Mouse (Mus musculus) left cerebral cortex, adult 2 months (tissue): Measurements from ENCODE around the gene Cwc22. TPM values are rescaled to one million over a fixed set of nuclear protein-coding genes. Genes with fewer than 3 reads are reported as not detected.
A peak's percentile ranks its signal among the peaks of the same experiment; 100 is the strongest.

Experiments
- DNase-seq, 2 experiments: peaks; one replicate each; pipeline ENCODE4 v3.0.0; 2021 to 2022; ENCODE audit warnings: low spot score in 2 of 2, mixed read lengths in 1 of 2; ENCODE audit errors: extremely low spot score in 1 of 2
- H3K27ac ChIP-seq: fragments of 200-600 bp; 2 replicates; pipeline ENCODE4 v1.8.1; 2022
- H3K4me3 ChIP-seq: fragments of 200-600 bp; 2 replicates; pipeline ENCODE4 v1.8.1; 2022
- CTCF ChIP-seq: fragments of 200-600 bp; IDR thresholded peaks from 2 replicates; pipeline ENCODE4 v1.8.1; 2022; ENCODE audit warnings: antibody characterized with exemption, mild to moderate bottlenecking, moderate library complexity
- intact Hi-C: fragments of 180-260 bp; cut with DNase I; formaldehyde crosslinking; loops from one replicate; pipeline ENCODE4 v1.15.1; 2025
- total RNA-seq, 2 experiments: library from RNA; stranded (reverse); gene quantifications; 2 replicates each; pipeline ENCODE4 v1.2.3; 2021

The Cwc22 gene
- total RNA-seq, 2 experiments from 2014 or later = 27.4 to 29.1 TPM

DNA sequence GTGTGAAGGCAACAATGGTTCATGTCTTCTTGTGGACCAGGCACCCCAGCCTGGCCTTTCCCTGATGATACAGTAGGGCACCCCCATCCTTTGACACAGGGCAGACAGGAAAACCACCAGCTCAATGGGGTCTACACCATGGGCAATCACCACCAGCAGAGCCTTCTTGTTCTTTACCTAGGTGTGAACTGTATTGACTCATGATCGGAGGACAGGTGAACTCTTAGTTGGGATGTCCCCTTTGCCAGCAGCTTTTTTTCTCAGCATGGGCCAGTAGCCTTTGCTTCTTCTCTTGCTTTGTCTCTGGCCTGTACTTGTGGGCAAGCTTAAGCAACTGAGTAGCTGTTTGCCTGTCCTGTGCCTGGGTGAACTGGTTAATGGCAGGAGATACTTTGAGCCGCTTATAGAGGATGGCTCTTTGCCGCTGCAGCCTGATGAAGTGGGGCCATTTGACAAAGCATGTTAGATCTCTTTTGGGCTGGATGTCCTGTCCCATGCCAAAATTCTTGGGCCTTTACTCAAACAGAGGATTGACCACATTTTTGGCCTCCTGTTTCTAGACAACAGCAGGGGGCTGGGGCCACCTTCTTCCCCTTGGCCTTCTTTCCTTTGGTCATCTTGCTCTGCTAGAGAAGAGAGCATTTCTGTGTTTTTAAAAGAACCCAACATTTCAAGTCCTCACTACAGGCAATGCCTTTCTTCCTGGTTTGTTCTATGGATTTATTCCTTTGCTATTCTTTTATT, 16.4 kb upstream of the Cwc22 start:
- no peak overlapping the region for H3K4me3 ChIP-seq
- no peak for TF ChIP-seq CTCF
- H3K27ac ChIP-seq = no peak overlapping the region
- DNase-seq = no peak
- intact Hi-C loops = no loop called here

DNA sequence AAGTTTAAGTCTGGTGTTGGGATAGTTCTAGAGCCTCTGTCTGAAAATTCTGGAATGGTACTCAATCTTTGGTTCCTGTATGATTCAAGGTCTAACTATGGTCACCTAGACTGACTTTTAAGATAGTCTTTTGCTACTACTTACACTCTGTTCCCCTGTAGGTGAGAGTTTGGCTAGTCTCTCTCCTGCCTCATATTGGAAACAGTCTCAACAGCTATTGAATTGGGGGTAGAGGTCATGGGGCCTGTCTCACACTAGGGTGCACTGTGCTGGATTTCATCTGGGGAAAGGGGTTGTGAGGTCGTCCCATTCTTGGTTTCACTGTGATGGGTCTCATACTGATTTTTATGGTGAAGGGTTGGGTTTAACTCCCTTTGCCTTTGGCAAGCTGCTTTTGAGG, 15.1 kb upstream of the Cwc22 start:
- DNase-seq = no peak
- intact Hi-C loops = no loop called here
- TF ChIP-seq CTCF = no peak
- Histone ChIP-seq H3K4me3 (no peak overlapping the region), H3K27ac (no peak overlapping the region)

DNA sequence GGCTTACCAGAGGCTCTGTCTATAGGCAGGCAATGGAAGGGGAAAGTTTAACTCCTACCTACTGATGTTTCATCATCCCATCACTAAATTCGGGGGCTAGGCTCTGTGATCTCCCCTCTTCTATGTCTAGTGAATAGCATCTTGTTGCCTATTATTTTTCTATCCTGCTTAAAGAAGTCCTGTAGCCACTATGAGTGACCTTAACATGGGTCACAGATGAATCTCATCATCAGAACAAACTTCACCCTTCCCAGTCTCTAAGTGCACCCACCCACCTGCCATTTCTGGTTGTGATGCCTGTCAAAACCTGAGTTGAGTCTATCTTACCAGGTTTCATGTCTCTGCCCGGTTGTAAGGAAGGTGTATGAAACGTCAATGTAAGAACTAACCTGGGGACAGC, 14.5 kb upstream of the Cwc22 start:
- DNase-seq = no peak
- TF ChIP-seq CTCF = no peak
- Histone ChIP-seq H3K4me3 (no peak overlapping the region), H3K27ac (no peak overlapping the region)
- intact Hi-C loops = no loop called here

DNA sequence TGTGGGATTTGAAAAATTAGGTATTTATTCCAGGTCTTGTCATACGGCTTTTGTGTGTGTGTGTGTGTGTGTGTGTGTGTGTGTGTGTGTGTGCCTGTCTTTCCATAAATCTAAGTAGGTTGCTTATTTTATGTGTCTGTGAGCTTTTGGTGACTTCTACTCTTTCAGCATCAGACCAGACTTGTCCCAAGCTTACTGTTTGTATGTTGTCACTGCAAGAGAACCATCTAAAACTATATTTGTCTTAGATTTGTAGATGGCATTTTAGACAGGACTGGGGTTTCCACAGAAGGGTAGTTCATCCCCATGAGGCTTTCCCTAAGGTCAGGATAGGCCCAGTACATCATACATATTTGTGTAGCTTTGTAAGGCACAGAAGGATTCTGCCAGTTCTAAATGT, 13.2 kb upstream of the Cwc22 start:
- H3K4me3 ChIP-seq = no peak overlapping the region
- DNase-seq = no peak
- H3K27ac ChIP-seq = no peak overlapping the region
- intact Hi-C loops = no loop called here
- no peak for TF ChIP-seq CTCF

DNA sequence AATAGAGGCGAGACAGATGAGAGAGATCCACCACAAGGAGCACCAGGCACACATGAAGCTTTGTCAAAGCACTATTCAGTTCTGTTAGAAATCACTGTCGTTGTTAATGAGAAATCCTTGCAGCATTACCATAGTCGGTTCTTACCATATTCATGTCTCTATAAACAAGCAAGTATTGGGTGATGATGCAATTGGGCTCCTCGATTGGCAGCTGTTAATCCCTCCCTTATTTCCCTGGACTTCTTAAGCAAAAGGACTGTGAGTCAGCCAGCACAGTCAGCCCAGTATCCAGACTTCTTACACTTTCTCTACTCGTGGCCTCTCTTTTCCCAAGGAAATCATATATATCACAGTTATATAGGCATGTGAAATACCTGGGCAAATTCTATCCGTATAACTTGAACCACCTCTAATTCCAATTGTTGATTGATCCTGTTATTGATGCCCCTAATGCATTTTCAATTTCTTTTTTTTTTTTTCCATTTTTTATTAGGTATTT, 5.3 kb upstream of the Cwc22 start:
- intact Hi-C loops = no loop called here
- no peak for DNase-seq
- H3K27ac ChIP-seq = no peak overlapping the region
- no peak overlapping the region for H3K4me3 ChIP-seq
- TF ChIP-seq CTCF = no peak

DNA sequence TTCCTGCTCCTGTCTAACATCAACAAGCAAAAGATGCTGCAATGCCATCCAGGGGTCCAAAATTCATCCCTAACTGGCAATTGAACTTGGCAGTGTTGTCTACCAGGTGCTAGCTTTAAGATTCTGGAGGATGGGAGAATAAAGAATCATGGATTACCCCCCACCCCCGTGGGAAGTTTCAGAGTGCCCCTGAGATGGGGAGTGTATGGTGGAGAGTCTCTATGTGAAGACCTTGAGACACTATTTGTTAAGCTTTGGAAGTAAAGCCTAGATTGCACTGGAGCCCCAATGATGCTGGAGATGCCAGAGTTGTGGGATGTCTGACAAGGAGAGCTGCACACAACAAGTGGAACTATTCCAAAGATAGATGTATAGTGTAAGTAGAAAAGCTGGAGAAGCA, 3.9 kb upstream of the Cwc22 start:
- DNase-seq = no peak
- TF ChIP-seq CTCF = no peak
- intact Hi-C loops = no loop called here
- Histone ChIP-seq H3K27ac (no peak overlapping the region), H3K4me3 (no peak overlapping the region)

DNA sequence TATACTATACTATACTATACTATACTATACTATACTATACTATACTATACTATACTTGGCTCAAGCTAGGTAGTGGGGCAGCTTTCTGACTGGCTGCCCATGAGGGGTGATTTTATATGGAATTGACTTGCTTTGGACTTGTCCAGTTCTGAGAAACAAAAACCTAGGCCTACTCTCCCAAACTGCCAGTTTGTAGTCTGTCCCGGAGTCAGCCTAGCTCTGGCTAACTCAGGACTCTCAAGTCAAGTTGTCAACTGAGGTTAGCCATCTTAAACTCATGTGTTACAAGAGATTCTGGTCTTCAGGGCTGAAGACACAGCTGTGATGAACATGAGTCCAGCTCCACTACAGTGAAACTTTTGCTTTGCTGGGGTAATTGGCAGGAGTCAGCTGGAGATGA, 3.3 kb upstream of the Cwc22 start:
- intact Hi-C loops = loop anchor here (5.0 kb wide), 1 partner anchor 73 kb away; no protein-coding TSS in a partner anchor
- Histone ChIP-seq H3K27ac (no peak overlapping the region), H3K4me3 (no peak overlapping the region)
- TF ChIP-seq CTCF = no peak
- DNase-seq = no peak

DNA sequence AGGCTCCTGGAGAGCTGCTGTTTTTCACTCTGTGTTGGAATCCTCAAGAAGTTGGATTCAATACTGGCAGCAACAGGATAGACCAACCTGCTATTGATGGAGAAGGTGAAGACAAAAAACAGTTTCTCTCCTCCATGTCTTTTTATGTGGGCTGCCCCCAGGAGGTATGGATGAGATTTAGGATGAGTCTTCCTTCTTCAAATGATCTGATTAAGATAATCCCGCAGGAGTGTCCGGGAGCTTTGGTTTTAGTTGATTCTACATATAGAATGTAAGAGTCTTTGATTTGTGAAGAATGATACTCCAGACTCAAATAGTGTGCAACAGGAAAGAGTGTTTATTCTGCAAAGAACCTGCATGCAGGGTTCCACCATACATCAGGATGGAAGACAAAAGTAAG, 2.7 kb upstream of the Cwc22 start:
- no peak for TF ChIP-seq CTCF
- intact Hi-C loops = loop anchor here (5.0 kb wide), 1 partner anchor 73 kb away; no protein-coding TSS in a partner anchor
- DNase-seq = no peak
- Histone ChIP-seq H3K4me3 (no peak overlapping the region), H3K27ac (no peak overlapping the region)

DNA sequence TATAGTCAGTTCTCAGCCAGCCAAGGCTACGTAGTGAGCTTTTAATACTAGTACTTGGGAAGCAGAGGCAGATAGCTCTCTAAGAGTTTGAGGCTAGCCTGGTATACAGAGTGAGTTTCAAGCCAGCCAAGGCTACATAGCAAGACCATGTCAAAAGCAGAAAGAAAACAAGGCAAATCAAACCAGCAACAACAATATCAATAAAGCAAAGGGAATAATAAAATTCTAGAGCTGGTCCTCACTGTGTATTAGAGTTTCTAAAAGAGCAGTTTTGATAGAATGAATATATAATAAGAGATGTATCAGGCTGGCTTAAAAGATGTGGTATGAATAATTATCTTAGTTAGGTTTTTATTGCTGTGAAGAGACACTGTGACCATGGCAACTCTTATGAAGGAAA, 2.0 kb upstream of the Cwc22 start:
- DNase-seq = no peak
- intact Hi-C loops = loop anchor here (5.0 kb wide), 1 partner anchor 74 kb away; no protein-coding TSS in a partner anchor
- no peak for TF ChIP-seq CTCF
- no peak overlapping the region for H3K27ac ChIP-seq
- H3K4me3 ChIP-seq = no peak overlapping the region

DNA sequence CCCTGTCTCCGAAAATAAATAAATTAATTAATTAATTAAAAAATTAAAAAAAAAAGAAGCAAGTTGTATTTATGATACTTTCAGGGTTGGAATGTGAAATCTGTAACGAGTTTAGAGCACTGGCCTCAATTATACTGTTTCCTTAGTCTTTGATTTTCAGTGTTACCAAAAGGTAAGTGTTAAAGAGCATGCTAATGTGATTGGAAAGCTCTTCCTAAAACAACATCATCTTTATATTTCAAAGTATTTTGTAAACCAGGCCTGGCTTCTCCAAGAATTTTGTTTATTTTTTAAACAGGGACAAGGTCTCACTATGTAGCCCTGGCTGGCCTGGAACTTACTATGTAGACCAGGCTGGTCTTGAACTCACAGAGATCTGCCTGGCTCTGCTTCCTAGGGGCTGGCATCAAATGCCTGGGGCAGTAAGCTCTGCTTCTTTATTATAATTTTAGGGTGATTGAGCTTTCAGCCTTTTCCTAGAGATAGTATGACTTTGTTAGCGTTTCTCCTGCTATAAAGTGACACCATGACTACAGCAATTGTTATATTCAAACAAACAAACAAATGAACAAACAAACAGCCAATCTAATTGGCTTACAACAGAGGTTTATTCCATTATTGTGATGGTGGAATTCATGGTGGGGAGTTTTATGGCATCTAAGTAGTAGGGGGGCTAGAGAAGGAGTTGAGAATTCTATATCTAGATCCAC, 1.1 kb upstream of the Cwc22 start:
- Histone ChIP-seq H3K4me3 (no peak overlapping the region), H3K27ac (no peak overlapping the region)
- no peak for DNase-seq
- intact Hi-C loops = loop anchor here (5.0 kb wide), 1 partner anchor 75 kb away; no protein-coding TSS in a partner anchor
- no peak for TF ChIP-seq CTCF

DNA sequence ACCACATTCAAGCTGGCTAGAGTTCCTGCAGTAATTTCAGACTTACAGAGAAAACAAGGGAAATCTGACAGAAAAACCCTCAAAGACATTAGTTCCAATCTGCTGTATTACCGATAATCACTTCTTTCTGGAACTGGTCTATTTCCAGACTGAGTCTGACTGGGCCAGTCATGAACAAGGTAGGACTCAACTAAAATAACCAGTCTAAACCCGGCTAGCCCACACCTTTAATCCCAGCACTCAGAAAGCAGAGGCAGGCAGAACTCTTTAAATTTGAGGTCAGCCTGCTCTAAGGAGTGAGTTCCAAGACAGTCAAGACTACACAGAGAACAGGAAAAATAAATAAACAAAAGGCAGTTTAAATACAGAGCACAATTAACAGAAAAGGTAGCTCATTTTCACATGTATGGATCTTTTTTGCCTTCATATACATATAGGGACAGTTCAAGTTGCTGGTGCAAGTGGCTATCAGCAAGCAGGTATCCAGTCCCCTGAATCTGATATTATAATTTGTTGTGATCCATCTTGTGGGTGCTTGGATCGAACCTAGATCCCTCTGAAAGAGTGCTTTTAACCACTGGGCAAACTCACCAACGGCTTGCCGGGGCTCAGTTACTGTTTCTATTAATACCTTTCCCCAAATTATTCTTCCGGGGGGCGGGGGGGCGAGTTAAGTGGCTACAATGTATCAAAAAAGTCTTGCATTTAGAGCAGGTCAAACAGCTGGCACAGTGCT, 1.1 kb downstream of the Cwc22 start:
- no peak for TF ChIP-seq CTCF
- intact Hi-C loops = loop anchor here (1.0 to 5.0 kb wide), 2 partner anchors 30 to 77 kb away; no protein-coding TSS in a partner anchor
- no peak for DNase-seq
- Histone ChIP-seq H3K27ac (peak overlapping the region; percentile 84), H3K4me3 (peak overlapping the region; percentile 78)

DNA sequence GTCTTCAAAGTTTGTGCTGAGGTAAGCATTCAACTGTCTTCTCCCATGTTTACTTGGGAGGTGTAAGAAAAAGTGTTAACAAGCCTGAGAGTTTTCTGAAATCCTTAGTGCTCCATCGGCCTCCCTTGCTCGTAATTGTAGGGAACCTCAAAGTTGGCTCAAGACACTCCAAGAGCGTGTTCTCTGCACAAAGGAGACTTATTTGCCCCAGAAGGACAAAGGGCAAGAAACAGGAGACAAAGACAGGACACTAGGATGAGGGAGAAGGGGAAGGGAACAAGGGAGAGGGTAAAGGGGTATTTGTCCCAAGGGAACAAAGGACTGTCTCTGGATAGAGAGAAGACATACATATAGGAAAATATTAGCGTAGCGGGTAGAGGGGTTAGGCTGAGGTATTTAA, 1.9 kb downstream of the Cwc22 start:
- intact Hi-C loops = no loop called here
- TF ChIP-seq CTCF = no peak
- no peak for DNase-seq
- H3K27ac ChIP-seq = no peak overlapping the region
- H3K4me3 ChIP-seq = no peak overlapping the region
